Mouse (Mus musculus): ENCODE data around the gene Idh2.

Gene Idh2

GRCm38 (mm10) chr7:80123115-80123514 lies 7.9 kb upstream of the Idh2 start:
- DNase-seq (ENCODE audit: low spot score) = no peak

DNA sequence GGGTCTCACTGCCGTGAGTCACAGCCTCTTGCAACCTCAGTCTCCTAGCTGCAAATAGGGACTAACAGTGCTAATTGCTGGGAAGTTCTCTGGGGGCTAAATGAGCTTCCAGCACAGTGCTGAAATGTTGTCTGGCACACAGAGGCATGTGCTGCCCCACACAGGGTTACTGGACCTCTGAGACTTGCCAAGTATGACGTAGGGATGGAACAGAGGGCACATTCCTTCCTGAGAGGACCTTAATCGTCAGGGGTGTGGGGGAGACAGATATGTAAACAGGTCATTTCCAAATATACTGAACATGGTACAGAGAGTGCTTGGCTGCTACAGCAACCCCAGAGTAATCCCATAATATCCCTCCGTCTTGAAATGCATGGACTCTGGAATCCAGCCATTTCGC lies 5.9 kb upstream of the Idh2 start:
- DNase-seq (ENCODE audit: low spot score) = no peak

GRCm38 (mm10) chr7:80119198-80119597 lies 4.0 kb upstream of the Idh2 start:
- DNase-seq (ENCODE audit: low spot score) = no peak

DNA sequence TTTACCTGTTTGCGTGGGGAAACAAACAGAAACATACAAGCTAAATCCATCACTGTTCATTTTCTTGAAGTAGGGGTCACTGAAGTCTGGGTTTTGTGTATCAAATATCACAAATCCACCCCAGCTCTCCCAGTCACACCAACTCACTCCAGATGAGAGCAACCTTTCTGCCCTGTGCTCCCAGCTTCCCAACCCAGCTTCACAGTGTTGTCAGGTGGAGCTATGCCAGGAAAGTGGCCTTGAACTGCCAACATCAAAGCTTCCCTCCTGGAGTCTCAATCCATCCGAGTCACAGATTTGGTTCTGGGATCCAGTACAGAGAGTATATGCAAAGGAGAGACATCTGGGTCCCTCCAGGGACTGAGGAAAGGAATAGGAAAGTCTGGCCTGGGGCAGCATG lies 966 bp upstream of the Idh2 start:
- DNase-seq (ENCODE audit: low spot score) = no peak

GRCm38 (mm10) chr7:80114451-80115223 lies 555 bp downstream of the Idh2 start:
- no peak for DNase-seq (ENCODE audit: low spot score)

GRCm38 (mm10) chr7:80113989-80114388 lies 1.2 kb downstream of the Idh2 start:
- no peak for DNase-seq (ENCODE audit: low spot score)

GRCm38 (mm10) chr7:80111066-80112045 lies 3.8 kb downstream of the Idh2 start:
- DNase-seq (ENCODE audit: low spot score) = no peak

DNA sequence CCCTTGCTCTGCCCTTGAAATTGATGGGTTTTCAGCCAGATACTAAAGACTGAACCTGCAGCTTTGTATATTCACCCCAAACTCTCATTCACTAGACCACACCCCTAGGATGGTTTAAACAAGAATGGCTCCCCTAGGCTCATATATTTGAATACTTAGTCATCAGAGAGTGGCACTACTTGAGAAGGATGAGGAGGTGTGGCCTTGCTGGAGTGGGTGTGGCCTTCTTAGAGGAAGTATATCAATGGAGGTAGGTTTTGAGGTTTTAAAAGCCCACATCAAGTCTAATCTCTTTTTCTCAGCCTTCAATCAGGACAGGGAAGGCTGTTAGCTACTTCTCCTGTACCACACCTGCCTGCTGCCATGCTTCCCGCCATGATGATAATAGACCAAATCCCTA lies 8.8 kb downstream of the Idh2 start:
- no peak for DNase-seq (ENCODE audit: low spot score)

DNA sequence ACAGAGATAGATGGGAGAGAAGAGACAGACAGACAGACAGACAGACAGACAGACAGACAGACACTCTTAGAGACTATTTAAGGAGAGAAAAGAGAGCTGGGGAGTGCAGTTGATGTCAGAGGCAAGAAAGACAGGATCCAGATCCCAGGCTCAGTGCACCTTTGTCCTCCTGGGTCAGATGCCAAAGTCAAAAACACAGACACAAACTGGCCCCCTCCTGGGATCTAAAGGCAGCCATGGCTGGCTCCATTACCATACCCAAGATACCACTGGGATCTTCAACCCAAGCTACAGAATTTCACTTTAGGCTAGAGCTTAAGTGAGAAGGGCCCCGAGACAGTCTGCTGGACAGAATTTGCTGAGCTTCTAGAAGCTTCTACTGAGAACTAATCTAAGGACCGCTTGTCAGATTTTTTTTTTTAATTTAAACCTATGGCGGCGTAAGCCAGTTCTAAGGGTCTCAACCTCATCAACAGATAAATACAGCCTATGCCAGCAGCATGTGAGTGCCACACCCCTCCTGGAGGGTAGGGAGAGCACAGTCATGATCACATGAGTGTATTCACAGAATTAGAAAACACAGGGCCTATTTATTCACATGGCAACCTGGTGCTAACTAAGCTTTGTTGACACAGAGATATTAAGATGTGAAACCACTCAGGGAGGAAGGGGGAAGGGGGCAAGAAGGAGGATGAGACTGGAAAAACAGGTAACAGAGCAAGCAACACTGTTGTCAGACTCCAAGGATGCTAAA lies 9.4 kb downstream of the Idh2 start:
- no peak for DNase-seq (ENCODE audit: low spot score)

DNA sequence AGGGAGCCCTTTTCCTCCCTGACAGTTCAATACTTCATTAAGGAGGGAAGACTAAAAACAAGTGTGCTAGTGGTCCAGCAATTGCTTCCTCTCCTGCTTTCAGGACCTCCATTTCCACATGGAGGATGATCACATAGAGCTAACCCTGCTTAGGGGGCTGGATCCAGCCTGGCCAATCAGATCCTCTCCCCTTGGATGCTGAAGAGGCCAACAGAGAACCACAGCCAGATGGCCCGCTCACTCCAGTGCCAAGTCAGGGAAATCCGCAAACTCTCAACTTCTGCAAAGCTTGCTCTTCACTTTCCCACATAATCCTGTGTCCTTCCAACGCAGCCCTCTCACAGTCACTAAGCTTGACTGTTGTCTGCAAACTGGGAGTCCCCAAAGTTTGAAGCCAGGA lies 11.9 kb downstream of the Idh2 start:
- no peak for DNase-seq (ENCODE audit: low spot score)

DNA sequence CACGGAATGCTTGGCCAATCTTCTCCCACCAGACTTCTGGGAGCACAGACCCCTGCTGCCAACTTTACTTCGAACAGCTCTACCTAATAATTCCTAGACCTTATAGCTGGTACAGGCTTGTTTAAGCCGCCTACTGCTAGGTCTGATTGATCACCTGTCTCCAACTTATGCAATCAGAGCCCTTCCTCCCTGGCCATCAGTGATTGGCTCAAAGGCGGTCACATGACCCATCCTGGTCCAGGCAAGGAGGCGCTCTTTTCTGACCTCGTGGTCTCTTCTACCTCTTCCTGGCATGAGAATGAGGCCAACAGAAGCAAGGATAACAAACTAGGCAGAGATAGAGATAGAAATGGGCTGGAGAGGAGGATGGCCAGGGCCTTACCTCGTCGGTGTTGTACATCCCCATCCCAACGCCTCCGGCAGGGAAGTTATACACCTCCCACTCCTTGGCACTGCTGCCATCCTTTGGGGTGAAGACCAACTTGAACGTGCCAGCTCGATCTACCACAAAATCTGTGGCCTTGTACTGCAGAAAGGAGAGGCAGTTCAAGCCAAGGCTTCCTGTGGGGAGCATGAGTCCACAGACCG lies 16.7 kb downstream of the Idh2 start:
- no peak for DNase-seq (ENCODE audit: low spot score)

DNA sequence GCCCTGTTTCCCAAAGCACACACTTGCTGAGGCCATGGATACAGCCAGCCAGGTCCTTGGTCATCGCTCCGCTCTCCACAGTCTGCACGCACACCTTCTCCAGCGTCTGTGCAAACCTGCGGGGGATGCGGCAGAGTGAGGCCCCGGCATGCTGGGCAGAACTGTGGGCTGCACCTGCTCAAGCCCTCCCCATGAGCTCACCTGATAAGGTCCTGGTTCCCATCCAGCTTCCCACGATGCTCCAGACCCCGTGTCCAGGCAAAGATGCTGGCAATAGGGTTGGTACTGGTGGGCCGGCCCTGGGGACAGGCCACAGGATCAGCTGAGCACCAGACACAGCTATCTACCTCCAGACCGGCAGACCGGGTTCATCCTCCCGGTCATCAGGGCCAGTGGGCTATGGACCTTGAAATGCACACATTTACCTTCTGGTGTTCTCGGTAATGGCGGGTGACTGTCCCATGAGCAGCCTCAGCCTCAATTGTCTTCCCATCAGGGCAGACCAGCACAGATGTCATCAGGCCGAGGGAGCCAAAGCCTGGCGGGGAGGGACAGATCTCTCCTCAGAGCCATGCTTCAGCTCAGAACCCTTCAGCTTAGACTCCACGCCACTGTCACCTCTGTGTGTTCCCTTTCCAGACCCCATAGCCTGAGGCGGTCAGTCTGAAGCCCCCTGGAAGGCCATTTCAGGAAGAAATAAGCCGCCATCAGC lies 19.4 kb downstream of the Idh2 start:
- DNase-seq (ENCODE audit: low spot score) = no peak

- DNase-seq (ENCODE audit: low spot score) = no peak
These were observed 20.7 kb downstream of the Idh2 start for GRCm38 (mm10) chr7:80094481-80094880.

DNA sequence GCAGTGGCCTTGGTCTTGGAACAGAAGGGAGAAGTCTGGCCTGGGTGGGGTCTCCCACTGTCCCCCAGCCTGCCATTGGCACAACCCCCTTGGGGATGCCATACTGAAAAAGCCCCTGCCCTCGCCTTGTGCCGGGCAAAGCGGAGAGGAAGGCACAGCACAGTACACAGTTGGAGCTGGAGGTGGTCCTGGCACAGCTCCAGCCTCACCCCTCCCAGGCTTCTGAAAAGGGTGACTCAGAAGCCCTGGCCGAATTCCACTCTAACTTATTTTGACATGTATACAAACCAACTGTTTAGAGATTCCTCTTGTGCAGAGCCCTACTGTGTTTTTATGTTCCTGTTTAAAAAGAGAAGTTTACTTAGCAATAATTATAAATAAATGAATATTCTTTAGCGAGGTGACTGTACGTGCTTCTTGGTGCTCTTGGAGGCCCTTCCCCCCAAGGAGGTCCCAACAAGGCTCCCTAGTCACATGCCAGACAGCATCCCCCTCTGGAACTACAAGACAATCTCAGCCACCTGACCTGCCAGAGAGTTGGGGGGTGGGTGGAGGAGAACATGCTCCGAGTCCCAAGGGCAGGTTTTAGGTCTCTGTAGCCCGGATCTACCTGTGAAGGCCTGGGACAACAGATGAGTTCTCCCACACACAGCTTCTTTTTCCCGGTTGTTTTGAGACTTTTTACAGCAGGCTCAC lies 22.7 kb downstream of the Idh2 start:
- DNase-seq (ENCODE audit: low spot score) = no peak

GRCm38 (mm10) chr7:80091866-80092210 lies 23.4 kb downstream of the Idh2 start:
- DNase-seq (ENCODE audit: low spot score) = no peak

DNA sequence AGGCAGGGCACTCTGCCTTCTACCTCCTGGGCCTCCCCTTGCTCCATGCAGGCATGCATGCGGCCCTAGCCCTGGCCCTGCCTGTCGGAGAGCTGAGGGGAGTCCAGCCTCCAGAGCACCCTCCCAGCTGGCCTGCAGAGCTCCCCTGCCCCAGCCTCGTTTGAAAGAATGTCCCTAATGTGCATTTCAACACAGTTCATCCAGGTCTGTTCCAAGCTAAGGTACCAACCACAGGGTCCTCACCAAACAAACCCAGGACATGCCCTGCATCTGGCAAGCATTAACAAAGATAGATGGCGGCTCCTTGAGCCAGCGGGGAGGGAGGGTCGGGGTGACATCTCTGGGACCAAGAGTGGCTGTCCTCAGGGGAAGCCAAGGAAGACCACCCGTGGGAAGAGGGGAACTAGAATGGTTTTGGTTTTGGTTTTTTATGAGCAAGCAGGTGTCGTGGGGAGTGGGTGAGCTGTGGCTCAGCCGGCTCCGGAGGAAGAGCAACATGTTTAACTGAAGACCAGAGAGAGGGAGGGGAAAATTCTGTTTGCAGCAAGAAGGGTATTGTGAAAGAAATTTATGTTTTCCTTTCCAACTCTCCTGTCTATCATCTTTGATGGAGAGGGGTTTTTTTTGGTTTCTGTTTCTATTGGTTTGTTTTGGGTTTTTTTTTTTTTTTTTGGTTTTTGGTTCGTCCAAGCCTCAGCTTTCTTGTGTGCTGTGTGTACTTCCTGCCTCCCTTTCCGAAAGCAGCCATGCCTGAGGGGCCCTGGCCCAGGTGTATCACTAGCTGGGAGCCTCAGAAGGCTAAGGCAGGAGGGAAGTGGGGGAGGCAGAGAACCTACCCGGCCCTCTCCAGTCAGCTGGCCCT lies 24.0 kb downstream of the Idh2 start:
- no peak for DNase-seq (ENCODE audit: low spot score)

DNA sequence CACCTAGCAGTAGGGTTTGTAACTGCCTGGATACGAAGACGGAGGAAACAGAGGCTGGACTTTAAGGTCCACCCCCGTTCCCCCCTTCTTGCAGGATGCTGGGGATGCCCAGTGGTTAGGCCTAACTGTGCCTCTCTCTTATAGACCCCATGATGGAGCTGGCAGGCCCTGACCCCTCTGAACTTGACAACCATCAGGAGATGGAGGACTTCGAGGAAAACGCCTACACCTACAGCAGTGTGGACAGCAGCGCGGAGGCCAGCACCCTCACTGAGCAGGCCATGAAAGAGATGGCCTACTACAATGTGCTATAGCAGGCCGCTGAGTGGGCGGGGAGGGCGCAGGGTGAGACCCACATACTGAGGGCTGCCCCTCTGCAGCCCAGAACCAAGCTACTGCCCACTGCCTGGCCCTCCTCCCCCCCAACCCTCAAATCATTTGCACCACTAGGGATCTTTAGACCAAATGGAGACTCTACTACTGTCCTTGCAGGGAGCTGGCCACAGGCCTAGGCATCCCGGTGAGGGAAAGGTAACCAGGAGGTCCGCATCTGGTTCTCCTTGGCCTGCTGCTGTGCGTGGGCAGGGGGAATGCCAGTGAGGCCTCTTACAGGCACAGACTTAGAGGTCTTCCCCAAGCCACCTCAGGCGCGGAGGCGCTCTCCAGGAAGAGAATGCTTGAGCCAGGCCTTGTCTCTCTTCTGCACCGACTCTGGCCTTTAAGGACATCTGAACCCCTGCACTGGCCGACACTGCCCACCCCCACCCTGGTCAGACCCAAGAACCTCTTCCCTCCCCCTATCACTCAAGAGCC lies 24.8 kb downstream of the Idh2 start:
- no peak for DNase-seq (ENCODE audit: low spot score)

- no peak for DNase-seq (ENCODE audit: low spot score)
These were observed 27.0 kb downstream of the Idh2 start for GRCm38 (mm10) chr7:80088191-80088590.
